Mouse (Mus musculus) liver, adult 2 months (tissue): Measurements from ENCODE around the gene Sgip1.

Source experiments
- CTCF ChIP-seq: fragments of 200-500 bp; IDR thresholded peaks from 2 replicates; pipeline ENCODE4 v1.5.1; 2011; ENCODE audit warnings: low read depth, low read length, control low read depth
- POLR2A ChIP-seq: fragments of 200-500 bp; IDR thresholded peaks from 2 replicates; pipeline ENCODE4 v1.6.1; 2011; ENCODE audit warnings: low read length, control low read depth; ENCODE audit not compliant: insufficient read depth; ENCODE audit errors: extremely low read depth

GRCm38 (mm10) chr4:102715532-102715931, 25.6 kb upstream of the Sgip1 start:
- no peak for TF ChIP-seq CTCF
- no peak for TF ChIP-seq POLR2A
